11 mouse cellular contexts compared by ENCODE assay signal in genomic region chr10:52274001-52274909, GRCm38 (mm10). TPM values are rescaled to one million over a fixed set of nuclear protein-coding genes. Genes with fewer than 3 reads are reported as not detected.
DNase-seq lines count a peak whose midpoint lies in the region; ATAC-seq lines count a peak whose summit lies in the region.
"Had no signal": no experiment of that assay in that cellular context is flagged by ENCODE, and none has a peak within 500 bp of the region (broad histone marks: within the 10 kb centered on the region; RNA-seq: fewer than 3 reads in every experiment).

No protein-coding gene starts in this region.

- intact Hi-C loops in gastrocnemius, postnatal 36 days (cut with DNase I): no loop called here

- no peaks in the 10 kb centered on the region for H3K36me3 ChIP-seq in heart, embryonic 13.5 days
- no peaks in the 10 kb centered on the region for H3K36me3 ChIP-seq in forebrain, embryonic 15.5 days
- H3K36me3 ChIP-seq in neural tube, embryonic 15.5 days: no peaks in the 10 kb centered on the region
- H3K36me3 ChIP-seq: embryonic facial prominence, embryonic 13.5 days had no signal

- no peak for DNase-seq in heart, adult 18-20 months
- peak; percentile 56 to 67 for DNase-seq in right cerebral cortex, postnatal 10 days (ENCODE audit: low spot score in 2 of 2)
- DNase-seq in right cerebral cortex, adult 18-20 months: no peak
- DNase-seq in gastrocnemius, postnatal 36 days: no peak
- DNase-seq in layer of hippocampus, adult 8-10 months (ENCODE audit: low spot score in 2 of 2): no peak
- DNase-seq: lung, adult 2 months had no signal

- 48% methylated on average over 8 of the region's 8 CpGs for WGBS in heart, embryonic 13.5 days
- WGBS in forebrain, embryonic 15.5 days: 6% methylated on average over 8 of the region's 8 CpGs
- WGBS in neural tube, embryonic 15.5 days: 14% methylated on average over 8 of the region's 8 CpGs

- no peak overlapping the region for H3K9ac ChIP-seq in heart, embryonic 13.5 days
- no peak overlapping the region for H3K9ac ChIP-seq in forebrain, embryonic 15.5 days (replicated peaks)
- H3K9ac ChIP-seq in neural tube, embryonic 15.5 days (replicated peaks): no peak overlapping the region
- H3K9ac ChIP-seq: embryonic facial prominence, embryonic 13.5 days had no signal

- peak overlapping the region; percentile 10; the same call in 1 of the 2 replicates for H3K4me2 ChIP-seq in heart, embryonic 13.5 days
- H3K4me2 ChIP-seq in forebrain, embryonic 15.5 days (replicated peaks): peak overlapping the region; percentile 25
- H3K4me2 ChIP-seq in neural tube, embryonic 15.5 days: peak overlapping the region; percentile 42
- H3K4me2 ChIP-seq: embryonic facial prominence, embryonic 13.5 days had no signal

- no peak for ATAC-seq in heart, embryonic 13.5 days (ENCODE audit: extremely low read depth, insufficient number of reproducible peaks, low FRiP score, low TSS enrichment)
- peak; percentile 88 for ATAC-seq in forebrain, embryonic 15.5 days (replicated peaks)
- peak; percentile 88 for ATAC-seq in neural tube, embryonic 15.5 days (ENCODE audit: low FRiP score)
- ATAC-seq: Patski had no signal

- H3K9me3 ChIP-seq in heart, embryonic 13.5 days: no peaks in the 10 kb centered on the region
- no peaks in the 10 kb centered on the region for H3K9me3 ChIP-seq in forebrain, embryonic 15.5 days
- no peaks in the 10 kb centered on the region for H3K9me3 ChIP-seq in neural tube, embryonic 15.5 days (replicated peaks)
- H3K9me3 ChIP-seq: embryonic facial prominence, embryonic 13.5 days had no signal

- no peaks in the 10 kb centered on the region for H3K27me3 ChIP-seq in heart, embryonic 13.5 days (replicated peaks)
- H3K27me3 ChIP-seq in forebrain, embryonic 15.5 days: no peaks in the 10 kb centered on the region
- no peaks in the 10 kb centered on the region for H3K27me3 ChIP-seq in neural tube, embryonic 15.5 days (replicated peaks)
- H3K27me3 ChIP-seq: embryonic facial prominence, embryonic 13.5 days; Patski had no signal

- H3K27ac ChIP-seq in heart, embryonic 13.5 days (replicated peaks): no peak overlapping the region
- H3K27ac ChIP-seq in forebrain, embryonic 15.5 days (replicated peaks): peak overlapping the region; percentile 67
- peak overlapping the region; percentile 72 for H3K27ac ChIP-seq in neural tube, embryonic 15.5 days (replicated peaks)
- H3K27ac ChIP-seq: embryonic facial prominence, embryonic 13.5 days had no signal

- peaks cover 29% of the 10 kb centered on the region for H3K4me1 ChIP-seq in heart, embryonic 13.5 days
- peaks cover 26% of the 10 kb centered on the region for H3K4me1 ChIP-seq in forebrain, embryonic 15.5 days
- peaks cover 13% of the 10 kb centered on the region for H3K4me1 ChIP-seq in neural tube, embryonic 15.5 days

- no peak overlapping the region for H3K4me3 ChIP-seq in heart, embryonic 13.5 days
- no peak overlapping the region for H3K4me3 ChIP-seq in forebrain, embryonic 15.5 days
- no peak overlapping the region for H3K4me3 ChIP-seq in neural tube, embryonic 15.5 days (replicated peaks)
- H3K4me3 ChIP-seq: embryonic facial prominence, embryonic 13.5 days had no signal

RNA-seq across cellular contexts. Expression of gene Dcbld1, which starts 40.8 kb away (rescaled TPM):
- 8.0 and 8.5 TPM in 2 replicates for polyA plus RNA-seq in heart, embryonic 13.5 days (2015; fragmentation: Nextera tagmentation; extraction: Ambion mirVana)
- 1 to 10 TPM; 3.9 to 5.9 TPM for total RNA-seq in heart, adult 18-20 months (2021)
- 19.9 and 22.0 TPM in 2 replicates for polyA plus RNA-seq in forebrain, embryonic 15.5 days (2015; fragmentation: Nextera tagmentation; extraction: Ambion mirVana)
- polyA plus RNA-seq in neural tube, embryonic 15.5 days (2015; fragmentation: Nextera tagmentation; extraction: Ambion mirVana): 25.1 and 29.6 TPM in 2 replicates
- total RNA-seq in gastrocnemius, postnatal 36 days (2021): 1 to 10 TPM; 1.4 to 1.9 TPM
- 1 to 10 TPM; 6.8 to 8.2 (median 7.7) TPM for total RNA-seq in layer of hippocampus, adult 8-10 months (2022)

Comparison
In these comparisons a context has a peak if more than half of its experiments do, and no peak if none do; other contexts are left out.
1. DNase-seq: peak in right cerebral cortex, postnatal 10 days (2 of 2); none in heart, adult 18-20 months (0 of 2), right cerebral cortex, adult 18-20 months (single experiment), gastrocnemius, postnatal 36 days (0 of 2) and layer of hippocampus, adult 8-10 months (0 of 2).
2. Peak in every context shown above with its lines, with median percentiles within 50 percentile points of each other: H3K4me2 ChIP-seq.